Mouse (Mus musculus) brain, embryonic 14.5 days (tissue): ENCODE measurements at regions not wholly inside any gene's neighbourhood (a gene's known extent, or its start where the extent isn't known, plus 50 kb on each side); places are given as distances from the start of the nearest gene placed in this dataset.
A peak's percentile ranks its signal among the peaks of the same experiment; 100 is the strongest.

Experiments used
- DNase-seq: peaks from one replicate; pipeline ENCODE4 v3.0.0-alpha.2; 2011; ENCODE audit warnings: low read depth
- CTCF ChIP-seq: fragments of 200-500 bp; IDR thresholded peaks from 2 replicates; pipeline ENCODE4 v1.5.1; 2012; ENCODE audit warnings: inconsistent platforms, mild to moderate bottlenecking, moderate library complexity, borderline replicate concordance; ENCODE audit not compliant: insufficient read depth, insufficient read length; ENCODE audit errors: extremely low read depth
- POLR2A ChIP-seq: fragments of 200-500 bp; IDR thresholded peaks from 2 replicates; pipeline ENCODE4 v1.6.1; 2012; ENCODE audit warnings: mild to moderate bottlenecking, inconsistent platforms, borderline replicate concordance; ENCODE audit not compliant: poor library complexity, insufficient read depth, insufficient read length, severe bottlenecking; ENCODE audit errors: extremely low read depth

- TF ChIP-seq CTCF (no peak), POLR2A (no peak)
- no peak for DNase-seq
These were observed 351.0 kb upstream of the Myt1l start for GRCm38 (mm10) chr12:29177145-29177544.

GRCm38 (mm10) chr12:29178168-29178895, 349.9 kb upstream of the Myt1l start:
- TF ChIP-seq CTCF (no peak), POLR2A (no peak)

GRCm38 (mm10) chr12:29179405-29179804, 348.8 kb upstream of the Myt1l start:
- peak; percentile 67 for DNase-seq
- TF ChIP-seq CTCF (no peak), POLR2A (no peak)

More at GRCm38 (mm10) chr12:29178168-29178895, 349.9 kb upstream of the Myt1l start:
- DNase-seq, result peak; percentile 32

- DNase-seq, result no peak
- no peak for TF ChIP-seq POLR2A
- no peak for TF ChIP-seq CTCF
These were observed 347.6 kb upstream of the Myt1l start for GRCm38 (mm10) chr12:29180576-29180975.

GRCm38 (mm10) chr12:29187619-29188018, 340.6 kb upstream of the Myt1l start:
- TF ChIP-seq CTCF, result no peak
- no peak for TF ChIP-seq POLR2A
- DNase-seq, result peak; percentile 58

- TF ChIP-seq CTCF (no peak), POLR2A (no peak)
- no peak for DNase-seq
These were observed 335.8 kb upstream of the Myt1l start for GRCm38 (mm10) chr12:29192391-29192790.

- DNase-seq, result no peak
- no peak for TF ChIP-seq CTCF
- TF ChIP-seq POLR2A, result no peak
These were observed 316.2 kb upstream of the Myt1l start for GRCm38 (mm10) chr12:29211946-29212345.

- TF ChIP-seq POLR2A, result no peak
- no peak for TF ChIP-seq CTCF
- DNase-seq, result peak; percentile 33
These were observed 314.6 kb upstream of the Myt1l start for GRCm38 (mm10) chr12:29213625-29214024.

- no peak for TF ChIP-seq POLR2A
- TF ChIP-seq CTCF, result no peak
These were observed 306.1 kb upstream of the Myt1l start for GRCm38 (mm10) chr12:29222099-29222498.

GRCm38 (mm10) chr12:29226001-29226400, 302.2 kb upstream of the Myt1l start:
- TF ChIP-seq POLR2A (no peak), CTCF (no peak)
- no peak for DNase-seq

More at GRCm38 (mm10) chr12:29222099-29222498, 306.1 kb upstream of the Myt1l start:
- DNase-seq, result peak; percentile 73

GRCm38 (mm10) chr12:29232492-29233447, 295.4 kb upstream of the Myt1l start:
- DNase-seq, result peak; percentile 82
- no peak for TF ChIP-seq POLR2A
- TF ChIP-seq CTCF, result no peak
